Mouse (Mus musculus): Measurements from ENCODE around the gene Mfsd13b.

DNA sequence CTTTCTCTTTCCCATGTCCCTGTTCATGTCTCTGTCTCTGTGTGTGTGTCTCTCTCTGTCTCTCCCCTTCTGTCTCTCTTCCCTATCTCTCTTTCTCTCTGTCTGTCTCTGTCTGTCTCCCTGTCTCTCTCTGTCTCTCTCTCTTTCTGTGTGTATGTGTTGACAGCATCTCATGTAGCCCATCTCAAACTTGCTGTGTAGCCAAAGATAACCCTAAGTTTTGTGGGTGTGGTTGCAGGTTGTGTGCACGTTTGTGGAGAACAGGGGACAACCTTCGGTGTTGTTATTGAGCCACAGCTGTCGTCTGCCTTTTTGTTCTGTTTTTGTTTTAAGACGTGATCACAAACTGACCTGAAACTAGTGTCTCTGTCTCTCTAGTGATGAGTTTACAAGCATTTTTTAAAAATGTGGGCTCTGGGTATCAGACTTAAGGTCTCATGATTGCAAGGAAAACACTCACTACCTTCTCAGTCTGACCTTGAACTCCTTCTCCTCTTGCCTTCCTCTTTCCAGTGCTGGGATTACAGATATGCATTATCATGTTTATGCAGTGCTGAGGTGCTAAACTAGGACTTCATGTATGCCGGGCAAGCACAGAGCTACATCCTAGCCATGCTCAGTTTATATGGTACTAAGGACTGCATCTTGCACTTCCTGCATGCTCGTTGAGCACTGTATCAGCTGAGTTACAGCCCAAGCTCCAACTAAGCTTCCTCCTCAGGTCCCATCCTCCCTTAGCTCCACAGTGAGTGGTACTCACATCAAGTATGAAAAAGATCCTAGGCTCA lies 43.1 kb downstream of the Mfsd13b start:
- no peak for TF ChIP-seq CTCF (IDR thresholded peaks at IDR 0.05; ENCODE audit: extremely low read depth, insufficient read depth, low read length)
- no peak for TF ChIP-seq POLR2A (IDR thresholded peaks at IDR 0.05; ENCODE audit: extremely low read depth, insufficient read depth, low read length)

All from cortical plate, adult 2 months (tissue).